Mouse (Mus musculus) brain, adult 10 weeks (tissue): Measurements from ENCODE around the gene Abcb1b. TPM values are rescaled to one million over a fixed set of nuclear protein-coding genes. Genes with fewer than 3 reads are reported as not detected.

Experiments used
- polyA plus RNA-seq: library from polyadenylated mRNA; stranded (reverse); fragments of 350-450 nt; fragmentation: Illumina TruSeq; extraction: RNeasy Lipid Tissue Mini Kit (QIAGEN cat#74804); gene quantifications from one replicate; pipeline ENCODE4 v1.2.3, GENCODE M21; 2015; ENCODE audit warnings: low read depth, low replicate concordance

The Abcb1b gene
- 4.6 TPM for polyA plus RNA-seq

GRCm38 (mm10) chr5:8797987-8798751 is at the start of gene Abcb1b:
Gene Abcb1b (plus strand): TSS chr5:8798147.

DNA sequence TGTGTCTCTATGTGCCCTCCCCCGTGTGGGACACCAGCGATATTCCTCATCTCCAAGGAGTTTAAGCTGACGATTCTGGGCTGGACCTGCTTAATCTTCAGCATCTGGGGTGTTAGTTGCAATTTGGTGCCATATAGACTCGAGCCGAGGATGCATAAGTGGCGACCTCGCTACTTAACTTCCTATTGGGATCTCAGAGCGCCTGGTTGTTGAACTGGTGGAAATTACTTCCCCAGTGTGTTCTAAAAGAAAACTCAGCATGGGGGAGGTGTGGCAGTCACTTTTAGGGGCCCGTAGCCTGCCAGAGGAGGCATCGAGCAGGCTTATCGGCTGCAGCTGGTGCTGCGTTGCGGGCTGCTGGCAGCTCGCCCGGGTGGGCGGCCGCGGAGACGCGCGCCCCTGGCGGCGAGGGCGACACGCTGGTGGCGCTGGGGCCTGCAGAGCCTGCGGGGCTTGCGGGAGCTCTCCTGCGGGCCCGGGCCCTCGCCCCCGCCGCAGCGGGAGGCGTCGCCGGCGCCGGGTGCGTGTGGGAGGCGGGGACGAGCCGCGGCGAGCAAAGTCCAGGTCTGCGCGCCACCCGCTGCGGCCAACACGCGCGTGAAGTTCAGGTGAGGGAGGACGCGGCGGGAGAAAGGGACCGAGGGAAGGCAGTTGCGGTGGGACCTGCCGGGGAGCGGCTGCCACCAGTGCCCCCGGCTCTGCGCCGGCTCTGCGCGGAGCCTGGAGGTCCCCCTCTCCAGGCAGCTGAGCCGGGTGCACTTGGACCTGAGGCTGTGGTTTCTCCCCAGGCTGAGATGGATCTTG is 95.6 kb downstream of the Abcb1b start, which contains the start of gene Abcb4:
Abcb4 (plus strand) TSS at position 418 of the 804 bp plus-strand sequence.

Other genes with a start within 250 kb of the Abcb1b start
- gene Rundc3b, start 175.2 kb upstream of the Abcb1b start, polyA plus RNA-seq = 30.3 TPM
- gene Abcb1a, start 138.1 kb upstream of the Abcb1b start, polyA plus RNA-seq = 19.6 TPM
- gene Abcb4, start 95.6 kb downstream of the Abcb1b start, polyA plus RNA-seq = 2.5 TPM
- 36.4 TPM for gene Crot, start 199.2 kb downstream of the Abcb1b start, polyA plus RNA-seq